Mouse (Mus musculus): Measurements from ENCODE around the gene Ttc30a1. TPM values are rescaled to one million over a fixed set of nuclear protein-coding genes. Genes with fewer than 3 reads are reported as not detected.
A peak's percentile ranks its signal among the peaks of the same experiment; 100 is the strongest.
"Not testable (repeated sequence)": the region's sequence is repeated elsewhere in the genome, so short reads cannot be mapped to it uniquely, and the experiment has no call there.

The Ttc30a1 gene
- polyA plus RNA-seq (2014; fragmentation: Nextera tagmentation; extraction: Ambion mirVana) = 8.6 and 9.7 TPM in 2 replicates

GRCm38 (mm10) chr2:75981440-75982081 is at the start of gene Ttc30a1:
Ttc30a1 (minus strand) TSS chr2:75981967.
- peak; percentile 94 for DNase-seq
- not testable (repeated sequence) for H3K4me1 ChIP-seq (ENCODE audit: control insufficient read depth, insufficient read depth, low read length); H3K27me3 ChIP-seq (ENCODE audit: control insufficient read depth, insufficient read depth, low read length); H3K9me3 ChIP-seq (ENCODE audit: control insufficient read depth, low read length); H3K27ac ChIP-seq (replicated peaks; ENCODE audit: low read depth, low read length); H3K36me3 ChIP-seq (ENCODE audit: control insufficient read depth, insufficient read depth, low read length)
- peak within 1 kb of the TSS; percentile 39 for H3K4me3 ChIP-seq (replicated peaks; ENCODE audit: low read depth, low read length)
- WGBS = 2% methylated on average over 29 of the region's 34 CpGs
- peak; percentile 69 for ATAC-seq (ENCODE audit: low FRiP score, low TSS enrichment)
- peak within 1 kb of the TSS; percentile 42; the same call in 1 of the 2 replicates for H3K9ac ChIP-seq (replicated peaks; ENCODE audit: low read length)
- H3K4me2 ChIP-seq (ENCODE audit: low read length) = peak within 1 kb of the TSS; percentile 68

- H3K4me1 ChIP-seq (ENCODE audit: control insufficient read depth, insufficient read depth, low read length) = peaks cover 22% of the 10 kb centered on the region
- no peak overlapping the region for H3K4me3 ChIP-seq (replicated peaks; ENCODE audit: low read depth, low read length)
- peak overlapping the region; percentile 92 for H3K27ac ChIP-seq (replicated peaks; ENCODE audit: low read depth, low read length)
- WGBS = 7% methylated on average over 8 of the region's 8 CpGs
- ATAC-seq (ENCODE audit: low FRiP score, low TSS enrichment) = peak; percentile 76
- peak; percentile 74 for DNase-seq
- H3K9ac ChIP-seq (replicated peaks; ENCODE audit: low read length) = peak overlapping the region; percentile 43
- no peaks in the 10 kb centered on the region for H3K36me3 ChIP-seq (ENCODE audit: control insufficient read depth, insufficient read depth, low read length)
- no peaks in the 10 kb centered on the region for H3K27me3 ChIP-seq (ENCODE audit: control insufficient read depth, insufficient read depth, low read length)
- no peaks in the 10 kb centered on the region for H3K9me3 ChIP-seq (ENCODE audit: control insufficient read depth, low read length)
- peak overlapping the region; percentile 40 for H3K4me2 ChIP-seq (ENCODE audit: low read length)
Observed at GRCm38 (mm10) chr2:76030080-76030479, 48.3 kb upstream of the Ttc30a1 start.

- no peaks in the 10 kb centered on the region for H3K36me3 ChIP-seq (ENCODE audit: control insufficient read depth, insufficient read depth, low read length)
- 9% methylated on average over 20 of the region's 20 CpGs for whole genome bisulfite sequencing
- H3K4me1 ChIP-seq (ENCODE audit: control insufficient read depth, insufficient read depth, low read length) = peaks cover 22% of the 10 kb centered on the region
- H3K9me3 ChIP-seq (ENCODE audit: control insufficient read depth, low read length) = no peaks in the 10 kb centered on the region
- H3K4me3 ChIP-seq (replicated peaks; ENCODE audit: low read depth, low read length) = 0 out of 2 replicates have a peak overlapping the region, but pooled peaks have one; percentile 0
- H3K9ac ChIP-seq (replicated peaks; ENCODE audit: low read length) = peak overlapping the region; percentile 43
- peak; percentile 85 for ATAC-seq (ENCODE audit: low FRiP score, low TSS enrichment)
- H3K27ac ChIP-seq (replicated peaks; ENCODE audit: low read depth, low read length) = peak overlapping the region; percentile 92
- no peaks in the 10 kb centered on the region for H3K27me3 ChIP-seq (ENCODE audit: control insufficient read depth, insufficient read depth, low read length)
- peak; percentile 83 for DNase-seq
- peak overlapping the region; percentile 40 for H3K4me2 ChIP-seq (ENCODE audit: low read length)
Observed at GRCm38 (mm10) chr2:76029081-76029901, 47.5 kb upstream of the Ttc30a1 start.

- WGBS = 2% methylated on average over 7 of the region's 7 CpGs
- Histone ChIP-seq H3K4me3 (replicated peaks; ENCODE audit: low read depth, low read length) (no peak overlapping the region), H3K9me3 (ENCODE audit: control insufficient read depth, low read length) (no peaks in the 10 kb centered on the region), H3K4me1 (ENCODE audit: control insufficient read depth, insufficient read depth, low read length) (peaks cover 10% of the 10 kb centered on the region), H3K27me3 (ENCODE audit: control insufficient read depth, insufficient read depth, low read length) (no peaks in the 10 kb centered on the region), H3K4me2 (ENCODE audit: low read length) (no peak overlapping the region), H3K27ac (replicated peaks; ENCODE audit: low read depth, low read length) (peak overlapping the region; percentile 38; the same call in 1 of the 2 replicates), H3K36me3 (ENCODE audit: control insufficient read depth, insufficient read depth, low read length) (no peaks in the 10 kb centered on the region), H3K9ac (replicated peaks; ENCODE audit: low read length) (no peak overlapping the region)
- DNase-seq (peak; percentile 78), ATAC-seq (ENCODE audit: low FRiP score, low TSS enrichment) (no peak)
Observed at GRCm38 (mm10) chr2:76016890-76017289, 35.1 kb upstream of the Ttc30a1 start.

- H3K4me2 ChIP-seq (ENCODE audit: low read length) = no peak overlapping the region
- H3K27me3 ChIP-seq (ENCODE audit: control insufficient read depth, insufficient read depth, low read length) = no peaks in the 10 kb centered on the region
- DNase-seq (no peak), ATAC-seq (ENCODE audit: low FRiP score, low TSS enrichment) (no peak)
- WGBS = 71% methylated on average over 8 of the region's 8 CpGs
- peaks cover 10% of the 10 kb centered on the region for H3K4me1 ChIP-seq (ENCODE audit: control insufficient read depth, insufficient read depth, low read length)
- no peaks in the 10 kb centered on the region for H3K9me3 ChIP-seq (ENCODE audit: control insufficient read depth, low read length)
- H3K4me3 ChIP-seq (replicated peaks; ENCODE audit: low read depth, low read length) = no peak overlapping the region
- no peak overlapping the region for H3K27ac ChIP-seq (replicated peaks; ENCODE audit: low read depth, low read length)
- no peak overlapping the region for H3K9ac ChIP-seq (replicated peaks; ENCODE audit: low read length)
- no peaks in the 10 kb centered on the region for H3K36me3 ChIP-seq (ENCODE audit: control insufficient read depth, insufficient read depth, low read length)
Observed at GRCm38 (mm10) chr2:76016136-76016535, 34.4 kb upstream of the Ttc30a1 start.

- no peak overlapping the region for H3K9ac ChIP-seq (replicated peaks; ENCODE audit: low read length)
- H3K27me3 ChIP-seq (ENCODE audit: control insufficient read depth, insufficient read depth, low read length) = no peaks in the 10 kb centered on the region
- H3K27ac ChIP-seq (replicated peaks; ENCODE audit: low read depth, low read length) = no peak overlapping the region
- H3K4me2 ChIP-seq (ENCODE audit: low read length) = no peak overlapping the region
- H3K9me3 ChIP-seq (ENCODE audit: control insufficient read depth, low read length) = no peaks in the 10 kb centered on the region
- no peak overlapping the region for H3K4me3 ChIP-seq (replicated peaks; ENCODE audit: low read depth, low read length)
- no peak for DNase-seq
- 93% methylated on average over 7 of the region's 7 CpGs for WGBS
- H3K36me3 ChIP-seq (ENCODE audit: control insufficient read depth, insufficient read depth, low read length) = no peaks in the 10 kb centered on the region
- H3K4me1 ChIP-seq (ENCODE audit: control insufficient read depth, insufficient read depth, low read length) = peaks cover 10% of the 10 kb centered on the region
- ATAC-seq (ENCODE audit: low FRiP score, low TSS enrichment) = no peak
Observed at GRCm38 (mm10) chr2:76015460-76015859, 33.7 kb upstream of the Ttc30a1 start.

- no peak overlapping the region for H3K4me3 ChIP-seq (replicated peaks; ENCODE audit: low read depth, low read length)
- no peak for ATAC-seq (ENCODE audit: low FRiP score, low TSS enrichment)
- DNase-seq = no peak
- no peak overlapping the region for H3K27ac ChIP-seq (replicated peaks; ENCODE audit: low read depth, low read length)
- 88% methylated on average over 3 of the region's 3 CpGs for WGBS
- H3K4me2 ChIP-seq (ENCODE audit: low read length) = no peak overlapping the region
- peaks cover 10% of the 10 kb centered on the region for H3K4me1 ChIP-seq (ENCODE audit: control insufficient read depth, insufficient read depth, low read length)
- H3K9me3 ChIP-seq (ENCODE audit: control insufficient read depth, low read length) = no peaks in the 10 kb centered on the region
- no peaks in the 10 kb centered on the region for H3K36me3 ChIP-seq (ENCODE audit: control insufficient read depth, insufficient read depth, low read length)
- H3K9ac ChIP-seq (replicated peaks; ENCODE audit: low read length) = no peak overlapping the region
- no peaks in the 10 kb centered on the region for H3K27me3 ChIP-seq (ENCODE audit: control insufficient read depth, insufficient read depth, low read length)
Observed at GRCm38 (mm10) chr2:76014659-76015058, 32.9 kb upstream of the Ttc30a1 start.

GRCm38 (mm10) chr2:76006194-76006593 is 24.4 kb upstream of the Ttc30a1 start:
- Histone ChIP-seq H3K4me3 (replicated peaks; ENCODE audit: low read depth, low read length) (no peak overlapping the region), H3K9ac (replicated peaks; ENCODE audit: low read length) (no peak overlapping the region), H3K27ac (replicated peaks; ENCODE audit: low read depth, low read length) (no peak overlapping the region), H3K9me3 (ENCODE audit: control insufficient read depth, low read length) (no peaks in the 10 kb centered on the region), H3K4me1 (ENCODE audit: control insufficient read depth, insufficient read depth, low read length) (no peaks in the 10 kb centered on the region), H3K4me2 (ENCODE audit: low read length) (no peak overlapping the region), H3K27me3 (ENCODE audit: control insufficient read depth, insufficient read depth, low read length) (no peaks in the 10 kb centered on the region), H3K36me3 (ENCODE audit: control insufficient read depth, insufficient read depth, low read length) (no peaks in the 10 kb centered on the region)
- WGBS = 17% methylated on average over 4 of the region's 4 CpGs
- ATAC-seq (ENCODE audit: low FRiP score, low TSS enrichment) = no peak
- DNase-seq = no peak

All from midbrain, embryonic 14.5 days (tissue).